Mouse (Mus musculus): Measurements from ENCODE around the gene Neurl2. TPM values are rescaled to one million over a fixed set of nuclear protein-coding genes. Genes with fewer than 3 reads are reported as not detected.
A peak's percentile ranks its signal among the peaks of the same experiment; 100 is the strongest.
"Not testable (repeated sequence)": the region's sequence is repeated elsewhere in the genome, so short reads cannot be mapped to it uniquely, and the experiment has no call there.

Neurl2 gene
- polyA plus RNA-seq, 1 experiment from 2014 or later = 9.0 TPM

DNA sequence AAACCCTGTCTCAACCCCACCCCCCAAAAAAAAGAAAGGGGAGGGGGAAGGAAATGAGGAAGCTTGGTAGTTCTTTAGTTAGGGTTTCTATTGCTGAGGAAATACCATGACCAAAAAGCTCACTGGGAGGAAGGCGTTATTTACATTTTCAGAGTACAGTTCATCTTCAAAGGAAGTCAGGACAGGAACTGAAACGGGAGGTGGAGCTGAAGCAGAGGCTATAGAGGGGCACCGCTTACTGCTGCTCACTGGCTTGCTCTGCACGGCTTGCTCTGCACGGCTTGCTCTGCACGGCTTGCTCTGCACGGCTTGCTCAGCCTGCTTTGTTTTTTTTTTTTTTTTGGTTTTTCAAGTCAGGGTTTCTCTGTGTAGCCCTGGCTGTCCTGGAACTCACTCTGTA is 35.2 kb upstream of the Neurl2 start:
- Histone ChIP-seq H3K4me3 (replicated peaks) (no peak overlapping the region), H3K9me3 (replicated peaks) (no peaks in the 10 kb centered on the region), H3K36me3 (no peaks in the 10 kb centered on the region), H3K4me2 (replicated peaks) (no peak overlapping the region), H3K27ac (replicated peaks) (no peak overlapping the region), H3K4me1 (no peaks in the 10 kb centered on the region), H3K9ac (no peak overlapping the region), H3K27me3 (no peaks in the 10 kb centered on the region)
- ATAC-seq (ENCODE audit: insufficient number of reproducible peaks, low FRiP score, low TSS enrichment, low read depth) = no peak
- WGBS = 79% methylated on average over 7 of the region's 7 CpGs

DNA sequence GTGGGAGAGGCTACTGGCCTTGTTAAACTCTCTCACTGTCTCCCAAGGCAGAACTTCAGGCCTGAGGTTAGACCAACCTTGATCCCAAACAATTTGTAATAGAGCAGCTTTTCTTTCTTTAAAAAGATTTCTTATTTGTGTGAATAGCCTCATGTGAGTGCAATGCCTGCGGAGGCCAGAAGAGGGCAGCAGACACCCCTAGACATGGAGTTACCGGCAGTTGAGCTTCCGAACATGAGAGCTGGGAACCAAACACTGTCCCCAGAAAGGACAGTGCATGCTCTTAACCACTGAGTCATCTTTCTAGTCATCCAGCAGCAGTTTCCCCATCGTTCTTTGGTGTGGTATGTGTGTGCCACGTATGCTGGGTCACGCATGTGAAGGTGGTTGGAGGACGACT is 34.3 kb upstream of the Neurl2 start:
- H3K36me3 ChIP-seq = no peaks in the 10 kb centered on the region
- H3K9me3 ChIP-seq (replicated peaks) = no peaks in the 10 kb centered on the region
- peaks cover 2% of the 10 kb centered on the region; the same call in 1 of the 2 replicates for H3K4me1 ChIP-seq
- no peak overlapping the region for H3K9ac ChIP-seq
- H3K4me3 ChIP-seq (replicated peaks) = no peak overlapping the region
- no peak for ATAC-seq (ENCODE audit: insufficient number of reproducible peaks, low FRiP score, low TSS enrichment, low read depth)
- no peak overlapping the region for H3K4me2 ChIP-seq (replicated peaks)
- H3K27ac ChIP-seq (replicated peaks) = peak overlapping the region; percentile 55; the same call in 1 of the 2 replicates
- 88% methylated on average over 7 of the region's 7 CpGs for WGBS
- no peaks in the 10 kb centered on the region for H3K27me3 ChIP-seq

DNA sequence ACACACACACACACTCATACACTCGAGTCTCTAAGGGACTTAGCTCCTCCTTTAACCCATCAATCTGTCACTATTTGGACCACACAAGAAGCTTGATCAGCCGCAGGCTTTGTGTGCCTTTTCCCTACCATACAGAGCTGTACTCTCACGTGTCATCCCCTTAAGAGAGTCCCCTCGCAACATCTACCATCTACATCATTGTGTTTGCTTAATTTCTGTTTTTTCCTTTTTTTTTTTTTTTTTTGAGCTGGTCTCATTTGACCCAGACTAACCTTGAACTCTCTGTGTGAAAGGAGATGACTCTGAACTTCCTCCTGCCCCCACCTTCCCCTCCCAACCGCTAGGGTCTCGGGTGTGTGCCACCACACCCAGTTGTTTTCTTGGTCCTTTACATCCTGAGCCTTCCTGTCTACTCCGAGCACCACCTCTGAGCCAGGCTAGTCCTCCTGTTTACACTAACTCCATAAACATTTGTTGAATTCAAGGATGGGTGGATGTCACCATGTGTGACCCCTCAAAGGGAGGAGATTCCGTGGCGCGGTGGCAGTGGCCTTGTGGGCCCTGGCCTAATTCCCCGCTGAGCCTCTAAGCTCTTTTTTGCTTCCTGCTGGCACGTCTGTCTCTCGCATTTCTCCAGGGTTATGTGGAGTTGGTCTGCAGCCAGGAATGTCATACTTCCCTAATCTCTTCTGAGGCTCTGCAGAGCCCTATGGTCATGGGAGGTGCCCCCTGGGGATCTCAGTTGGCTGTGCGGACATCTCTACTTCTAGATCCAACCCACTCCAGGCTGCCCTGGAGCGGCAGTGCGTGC is 33.7 kb upstream of the Neurl2 start:
- no peaks in the 10 kb centered on the region for H3K9me3 ChIP-seq (replicated peaks)
- H3K9ac ChIP-seq = no peak overlapping the region
- no peak; the same call in 1 of the 2 replicates for ATAC-seq (ENCODE audit: insufficient number of reproducible peaks, low FRiP score, low TSS enrichment, low read depth)
- no peaks in the 10 kb centered on the region for H3K36me3 ChIP-seq
- H3K4me2 ChIP-seq (replicated peaks) = no peak overlapping the region
- H3K4me3 ChIP-seq (replicated peaks) = no peak overlapping the region
- peak overlapping the region; percentile 55 for H3K27ac ChIP-seq (replicated peaks)
- WGBS = 39% methylated on average over 16 of the region's 16 CpGs
- H3K27me3 ChIP-seq = no peaks in the 10 kb centered on the region
- peaks cover 8% of the 10 kb centered on the region; the same call in 1 of the 2 replicates for H3K4me1 ChIP-seq

DNA sequence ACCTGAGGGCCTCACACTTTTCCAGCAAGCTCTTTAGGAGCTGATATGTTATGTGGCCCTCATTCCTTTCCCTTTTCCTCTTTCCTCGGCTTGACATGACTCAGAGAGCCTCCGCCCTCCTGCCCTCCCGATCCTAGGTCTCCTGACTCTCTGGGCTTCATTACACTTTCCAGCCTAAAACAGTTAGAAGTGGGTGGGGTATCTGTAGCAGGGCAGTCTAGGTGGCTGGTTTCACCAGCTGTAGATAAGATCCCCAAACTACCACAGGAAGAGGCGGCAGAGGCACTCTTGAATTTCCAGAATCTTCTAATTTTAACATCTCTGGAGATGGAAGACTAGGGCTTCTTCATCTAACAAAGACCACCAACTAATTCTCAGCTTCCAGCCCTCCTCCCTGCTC is 31.3 kb upstream of the Neurl2 start:
- no peak overlapping the region for H3K9ac ChIP-seq
- H3K4me3 ChIP-seq (replicated peaks) = no peak overlapping the region
- H3K4me2 ChIP-seq (replicated peaks) = no peak overlapping the region
- no peak for ATAC-seq (ENCODE audit: insufficient number of reproducible peaks, low FRiP score, low TSS enrichment, low read depth)
- H3K27me3 ChIP-seq = no peaks in the 10 kb centered on the region
- 59% methylated on average over 4 of the region's 4 CpGs for WGBS
- no peaks in the 10 kb centered on the region for H3K36me3 ChIP-seq
- H3K27ac ChIP-seq (replicated peaks) = no peak overlapping the region
- no peaks in the 10 kb centered on the region for H3K9me3 ChIP-seq (replicated peaks)
- H3K4me1 ChIP-seq = peaks cover 18% of the 10 kb centered on the region

DNA sequence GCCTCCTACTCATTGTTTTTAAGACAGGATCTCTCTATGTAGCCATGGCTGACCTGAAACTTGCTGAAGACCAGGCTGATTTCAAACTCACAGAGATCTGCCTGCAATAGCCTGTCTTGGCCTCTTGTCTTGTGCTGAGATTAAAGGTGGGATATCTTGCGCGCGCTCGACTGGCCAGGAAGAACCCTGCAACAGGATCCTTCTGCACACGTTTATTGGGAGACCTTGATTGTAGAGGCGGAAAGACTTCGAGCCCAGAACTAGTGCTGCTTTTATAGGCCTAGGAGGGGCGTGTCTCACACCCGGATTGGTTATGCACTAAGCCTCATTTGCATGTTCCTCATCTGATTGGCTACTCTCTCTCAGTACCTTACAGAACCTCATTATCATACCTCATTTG is 30.2 kb upstream of the Neurl2 start:
- not testable (repeated sequence) for H3K27ac ChIP-seq (replicated peaks)
- WGBS = 96% methylated on average over 9 of the region's 9 CpGs

DNA sequence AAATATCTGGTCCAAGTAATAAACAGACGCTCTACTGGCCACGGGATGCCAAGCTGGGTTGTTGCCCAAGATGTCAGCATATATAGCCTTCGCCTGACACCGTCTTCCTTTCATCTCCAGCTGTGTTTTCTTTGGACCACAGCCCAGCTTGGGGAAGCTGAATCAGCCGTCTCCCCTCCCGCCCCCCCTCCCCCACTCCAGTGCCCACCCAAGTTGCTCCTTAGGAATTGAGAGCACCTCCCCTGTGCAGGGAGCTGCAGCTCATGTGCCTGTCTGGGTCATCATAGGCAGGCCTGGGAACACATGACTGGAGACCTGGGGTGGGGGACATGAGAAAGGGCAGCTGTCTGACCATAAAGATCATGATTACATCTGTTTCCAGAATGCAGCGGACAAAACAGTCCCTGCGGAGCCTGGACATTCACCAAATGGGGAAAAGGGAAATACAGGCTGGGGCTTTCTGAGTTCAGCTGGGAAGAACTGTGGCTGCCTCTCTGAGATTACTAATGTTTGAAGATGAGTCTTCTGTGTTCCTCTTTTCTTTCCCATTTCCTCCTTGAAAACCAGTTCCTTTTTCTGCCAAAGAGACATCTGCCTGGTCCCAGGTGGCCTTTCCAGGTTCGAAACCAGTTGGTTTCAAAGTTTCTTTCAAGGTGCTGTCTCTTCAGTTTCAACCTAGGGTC is 29.1 kb upstream of the Neurl2 start:
- Histone ChIP-seq H3K27me3 (no peaks in the 10 kb centered on the region; the same call in 1 of the 2 replicates), H3K9ac (no peak overlapping the region), H3K36me3 (no peaks in the 10 kb centered on the region), H3K4me3 (replicated peaks) (no peak overlapping the region), H3K27ac (replicated peaks) (peak overlapping the region; percentile 41), H3K9me3 (replicated peaks) (no peaks in the 10 kb centered on the region), H3K4me2 (replicated peaks) (no peak overlapping the region), H3K4me1 (peaks cover 35% of the 10 kb centered on the region)
- 30% methylated on average over 9 of the region's 9 CpGs for WGBS
- 0 out of 2 replicates have a peak, but pooled peaks have one; percentile 66 for ATAC-seq (ENCODE audit: insufficient number of reproducible peaks, low FRiP score, low TSS enrichment, low read depth)

More for the DNA sequence above, 30.2 kb upstream of the Neurl2 start:
- H3K9ac ChIP-seq; ATAC-seq (ENCODE audit: insufficient number of reproducible peaks, low FRiP score, low TSS enrichment, low read depth); H3K36me3 ChIP-seq; H3K4me3 ChIP-seq (replicated peaks); H3K9me3 ChIP-seq (replicated peaks); H3K27me3 ChIP-seq; H3K4me2 ChIP-seq (replicated peaks): not testable (repeated sequence)
- peaks cover 24% of the 10 kb centered on the region for H3K4me1 ChIP-seq

DNA sequence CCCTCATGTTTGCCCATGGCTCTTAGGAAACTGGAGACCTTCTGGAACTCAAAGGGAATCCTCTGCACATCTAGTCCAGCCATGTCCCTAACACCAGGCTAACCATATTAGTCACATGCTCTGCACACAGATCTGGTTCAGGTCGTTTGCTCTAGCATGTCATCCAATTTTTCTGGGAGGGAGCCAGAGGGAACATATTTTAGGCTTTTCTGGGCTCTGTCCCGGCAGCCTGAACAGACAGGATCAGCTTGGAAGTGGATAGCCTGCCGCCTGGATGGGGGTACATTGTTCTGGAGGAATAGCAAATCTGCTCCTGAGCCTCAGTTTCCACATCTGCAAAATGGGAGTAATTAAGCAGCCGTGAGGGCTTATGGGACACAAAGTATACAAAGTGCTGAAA is 27.8 kb upstream of the Neurl2 start:
- H3K9ac ChIP-seq = no peak overlapping the region
- H3K4me1 ChIP-seq = peaks cover 47% of the 10 kb centered on the region
- no peak overlapping the region for H3K4me2 ChIP-seq (replicated peaks)
- no peak overlapping the region for H3K4me3 ChIP-seq (replicated peaks)
- H3K27ac ChIP-seq (replicated peaks) = no peak overlapping the region
- no peak for ATAC-seq (ENCODE audit: insufficient number of reproducible peaks, low FRiP score, low TSS enrichment, low read depth)
- WGBS = 51% methylated on average over 4 of the region's 4 CpGs
- no peaks in the 10 kb centered on the region for H3K9me3 ChIP-seq (replicated peaks)
- H3K27me3 ChIP-seq = peaks cover 6% of the 10 kb centered on the region
- no peaks in the 10 kb centered on the region for H3K36me3 ChIP-seq

DNA sequence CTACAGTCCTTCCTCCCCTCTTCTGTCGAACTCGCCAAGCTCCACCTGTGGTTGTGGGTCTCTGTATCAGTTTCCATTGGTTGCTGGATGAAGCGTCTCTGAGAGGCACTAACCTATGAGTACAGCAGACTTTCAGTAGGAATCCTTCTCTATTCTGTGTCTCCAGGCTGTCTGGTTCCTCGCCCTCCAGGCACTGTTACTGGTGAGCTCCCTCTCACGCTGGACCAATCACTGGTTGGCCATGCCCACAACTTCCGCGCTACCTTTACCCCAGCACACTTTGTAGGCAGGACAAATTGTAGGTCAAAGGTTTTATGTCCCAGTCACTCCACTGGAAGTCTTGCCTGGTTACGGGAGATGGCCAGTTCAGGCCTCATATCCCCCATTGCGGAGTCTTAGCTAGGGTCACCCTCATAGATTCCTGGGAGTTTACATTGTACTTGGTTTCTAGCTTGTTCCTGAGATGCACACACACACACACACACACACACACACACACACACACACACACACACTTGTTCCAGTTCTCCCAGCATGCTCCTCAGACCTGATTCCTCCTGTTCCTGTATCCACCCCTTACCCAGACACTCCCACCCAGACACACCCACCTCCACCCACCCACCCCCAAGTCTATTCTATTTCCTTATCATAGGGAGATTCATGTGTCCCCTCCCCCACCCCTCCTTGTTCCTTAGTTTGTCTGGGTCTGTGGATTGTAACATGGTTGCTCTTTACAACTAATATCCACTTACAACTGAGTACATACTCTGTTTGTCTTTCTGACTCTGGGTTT is 26.6 kb upstream of the Neurl2 start:
- Histone ChIP-seq H3K36me3 (no peaks in the 10 kb centered on the region), H3K9ac (no peak overlapping the region), H3K27me3 (peaks cover 6% of the 10 kb centered on the region), H3K4me2 (replicated peaks) (no peak overlapping the region), H3K4me3 (replicated peaks) (no peak overlapping the region), H3K4me1 (peaks cover 48% of the 10 kb centered on the region), H3K27ac (replicated peaks) (no peak overlapping the region), H3K9me3 (replicated peaks) (no peaks in the 10 kb centered on the region)
- ATAC-seq (ENCODE audit: insufficient number of reproducible peaks, low FRiP score, low TSS enrichment, low read depth) = no peak
- WGBS = 58% methylated on average over 9 of the region's 9 CpGs

DNA sequence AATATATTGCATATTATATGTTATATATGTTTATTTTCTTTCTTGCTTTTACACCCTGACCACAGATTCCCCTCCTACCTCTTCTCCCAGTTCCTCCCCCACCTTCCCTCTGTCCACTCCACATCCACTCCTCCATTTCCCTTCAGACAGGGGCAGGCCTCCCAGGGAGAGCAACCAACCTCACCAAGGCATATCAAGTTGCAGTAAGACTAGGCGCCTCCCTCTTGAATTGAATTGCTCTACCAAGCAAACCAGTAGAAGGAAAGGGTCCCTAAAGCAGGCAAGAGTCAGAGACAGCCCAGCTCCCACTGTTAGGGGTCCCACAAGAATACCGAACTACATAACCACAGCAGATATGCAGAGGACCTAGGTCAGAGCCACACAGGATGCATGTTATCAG is 25.9 kb upstream of the Neurl2 start:
- Histone ChIP-seq H3K9me3 (replicated peaks) (no peaks in the 10 kb centered on the region), H3K27ac (replicated peaks) (no peak overlapping the region), H3K27me3 (peaks cover 9% of the 10 kb centered on the region), H3K4me3 (replicated peaks) (no peak overlapping the region), H3K4me2 (replicated peaks) (no peak overlapping the region), H3K4me1 (peaks cover 48% of the 10 kb centered on the region), H3K9ac (no peak overlapping the region), H3K36me3 (no peaks in the 10 kb centered on the region)
- WGBS = 44% methylated on average over 2 of the region's 2 CpGs
- no peak for ATAC-seq (ENCODE audit: insufficient number of reproducible peaks, low FRiP score, low TSS enrichment, low read depth)

DNA sequence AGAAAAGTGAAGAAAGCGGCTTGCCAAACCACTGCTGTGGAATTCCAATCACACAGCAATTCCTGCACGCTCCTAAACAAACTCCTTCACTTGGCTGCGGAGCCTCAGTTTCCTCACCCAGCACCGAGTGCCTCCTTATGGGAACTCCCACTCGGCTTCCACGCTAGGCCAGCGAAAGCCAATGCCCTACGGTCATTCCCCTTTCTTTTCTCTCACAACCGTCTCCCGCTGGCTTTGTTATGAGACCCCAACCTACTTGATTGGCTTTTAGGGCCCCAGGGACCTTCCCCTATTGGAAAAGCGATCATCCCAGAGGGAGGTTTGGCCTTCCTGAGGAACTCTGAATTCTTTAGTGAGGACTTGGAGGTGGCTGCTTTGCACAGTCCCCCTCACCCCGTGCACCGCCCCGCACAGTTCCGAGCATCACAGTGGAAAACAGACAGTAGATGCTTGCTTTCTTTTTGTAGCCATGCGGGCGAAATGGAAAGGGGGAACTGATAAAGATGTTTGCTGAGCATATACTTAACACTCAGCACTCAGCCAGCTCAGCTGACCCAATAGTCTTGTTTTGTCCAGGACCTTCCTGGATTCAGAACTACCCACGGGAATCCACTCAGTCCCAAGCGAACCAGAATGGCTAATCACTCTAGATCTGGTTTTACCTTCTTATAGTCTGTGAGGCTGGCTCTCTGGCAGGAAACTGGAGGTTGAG is 24.7 kb upstream of the Neurl2 start:
- Histone ChIP-seq H3K36me3 (0 out of 2 replicates have a peak, but pooled peaks cover 3% of the 10 kb centered on the region), H3K27ac (replicated peaks) (peak overlapping the region; percentile 88), H3K9ac (peak overlapping the region; percentile 39), H3K9me3 (replicated peaks) (no peaks in the 10 kb centered on the region), H3K27me3 (peaks cover 11% of the 10 kb centered on the region), H3K4me3 (replicated peaks) (peak overlapping the region; percentile 61), H3K4me2 (replicated peaks) (peak overlapping the region; percentile 97), H3K4me1 (peaks cover 48% of the 10 kb centered on the region)
- ATAC-seq (ENCODE audit: insufficient number of reproducible peaks, low FRiP score, low TSS enrichment, low read depth) = no peak
- 3% methylated on average over 19 of the region's 19 CpGs for WGBS
